In genomic region chr1:54194183-54194953, GRCm38 (mm10) we compare ENCODE assay signal across 8 mouse cellular contexts. TPM values are rescaled to one million over a fixed set of nuclear protein-coding genes. Genes with fewer than 3 reads are reported as not detected.
A peak's percentile ranks its signal among the peaks of the same experiment; 100 is the strongest.
DNase-seq lines count a peak whose midpoint lies in the region; ATAC-seq and TF ChIP-seq lines count a peak whose summit lies in the region.

No protein-coding gene starts in this region.

- H3K36me3 ChIP-seq in hindbrain, embryonic 10.5 days: no peaks in the 10 kb centered on the region

- H3K27me3 ChIP-seq in Patski: peaks cover 57% of the 10 kb centered on the region
- peaks cover 20% of the 10 kb centered on the region for H3K27me3 ChIP-seq in hindbrain, embryonic 10.5 days (ENCODE audit: insufficient read depth, poor library complexity, severe bottlenecking)

- no peak for TF ChIP-seq CTCF in Patski (IDR thresholded peaks at IDR 0.05)

- H3K4me3 ChIP-seq in hindbrain, embryonic 10.5 days: peak overlapping the region; percentile 80

- CTCF ChIA-PET in Patski (lab: Charles Lee): no interaction called here

- peak; percentile 54 for ATAC-seq in Patski
- ATAC-seq in megakaryocyte-erythroid progenitor cell, adult 5-6 weeks (replicated peaks; ENCODE audit: low FRiP score, low TSS enrichment, poor library complexity, severe bottlenecking): no peak

- WGBS in hindbrain, embryonic 10.5 days: under 1% methylated on average over 99 of the region's 104 CpGs

- peak overlapping the region; percentile 94 for H3K27ac ChIP-seq in hindbrain, embryonic 10.5 days

- H3K4me1 ChIP-seq in hindbrain, embryonic 10.5 days (replicated peaks): peaks cover 15% of the 10 kb centered on the region

- no peak for DNase-seq in Patski (ENCODE audit: low read depth, low spot score)
- DNase-seq in cerebellum, adult 9-11 months: peak; percentile 83
- DNase-seq in frontal cortex, postnatal 10 days (ENCODE audit: low spot score in 2 of 2): peak; percentile 66 to 71
- DNase-seq in hindbrain, embryonic 10.5 days (ENCODE audit: low spot score): peak; percentile 75
- DNase-seq in layer of hippocampus, postnatal 25 days (ENCODE audit: extremely low spot score in 1 of 2, low spot score in 1 of 2): peak; percentile 43 to 71
- peak; percentile 50 for DNase-seq in lung, postnatal 10 days
- DNase-seq in right cerebral cortex, adult 18-20 months: peak; percentile 70

- no peaks in the 10 kb centered on the region for H3K9me3 ChIP-seq in hindbrain, embryonic 10.5 days

- in situ Hi-C loops in Patski (cut with MboI; ENCODE audit: low pct_unique_long_range_greater_than_20kb): no loop called here

- POLR2A ChIA-PET in Patski (lab: Charles Lee): no interaction called here

RNA-seq across cellular contexts. Expression of gene Hecw2, which starts 0.6 kb away (rescaled TPM):
- polyA plus RNA-seq in Patski (2021): 2.2 TPM
- 4.4 and 5.1 TPM in 2 replicates for polyA plus RNA-seq in hindbrain, embryonic 10.5 days (2016; fragmentation: Nextera tagmentation; extraction: Ambion mirVana)
- total RNA-seq in layer of hippocampus, postnatal 25 days (2021): 10 to 100 TPM; 19.1 to 27.3 TPM
- not detected in 2 replicates for total RNA-seq in megakaryocyte-erythroid progenitor cell, adult 5-6 weeks (2014; fragmentation: Nextera tagmentation)
- total RNA-seq in megakaryocyte-erythroid progenitor cell, adult 5-6 weeks (2017): not detected in 2 replicates

RNA-seq across cellular contexts. Expression of gene Ccdc150, which starts 56.1 kb away (rescaled TPM):
- polyA plus RNA-seq in Patski (2021): 0.59 TPM
- 0.50 and 1.00 TPM in 2 replicates for polyA plus RNA-seq in hindbrain, embryonic 10.5 days (2016; fragmentation: Nextera tagmentation; extraction: Ambion mirVana)
- total RNA-seq in layer of hippocampus, postnatal 25 days (2021): under 1 TPM in 1 of 2 experiments, not detected in 1; 0.15 TPM
- total RNA-seq in megakaryocyte-erythroid progenitor cell, adult 5-6 weeks (2014; fragmentation: Nextera tagmentation): 1.2 and 3.2 TPM in 2 replicates
- total RNA-seq in megakaryocyte-erythroid progenitor cell, adult 5-6 weeks (2017): 0.15 TPM in 1 of 2 replicates, not detected in the other

Comparison
In these comparisons a context has a peak if more than half of its experiments do, and no peak if none do; other contexts are left out.
1. RNA of gene Hecw2, which starts 0.6 kb away (total RNA-seq): 19.1 to 27.3 TPM in layer of hippocampus, postnatal 25 days; not detected in megakaryocyte-erythroid progenitor cell, adult 5-6 weeks; every median in the first group is over 10 times any median in the second.